Mouse (Mus musculus) limb, embryonic 10.5 days (tissue): ENCODE measurements around the gene Pitpna. TPM values are rescaled to one million over a fixed set of nuclear protein-coding genes. Genes with fewer than 3 reads are reported as not detected.
A peak's percentile ranks its signal among the peaks of the same experiment; 100 is the strongest.

ENCODE experiments used
- DNase-seq: peaks from one replicate; pipeline ENCODE4 v3.0.0-alpha.2; 2017; ENCODE audit warnings: low spot score
- H3K27ac ChIP-seq: fragments of 300-500 bp; sonication (generic); 2 replicates; pipeline ENCODE4 v1.5.1; 2016; ENCODE audit warnings: mild to moderate bottlenecking
- H3K27me3 ChIP-seq: fragments of 300-500 bp; sonication (generic); 2 replicates; pipeline ENCODE4 v1.6.1; 2016; ENCODE audit warnings: low read depth, mild to moderate bottlenecking; ENCODE audit not compliant: poor library complexity, severe bottlenecking
- H3K36me3 ChIP-seq: fragments of 300-500 bp; sonication (generic); 2 replicates; pipeline ENCODE4 v1.6.1; 2016; ENCODE audit warnings: mild to moderate bottlenecking, moderate library complexity
- H3K4me1 ChIP-seq: fragments of 300-500 bp; sonication (generic); 2 replicates; pipeline ENCODE4 v1.6.1; 2016
- H3K4me3 ChIP-seq: fragments of 300-500 bp; sonication (generic); 2 replicates; pipeline ENCODE4 v1.5.1; 2016; ENCODE audit warnings: mild to moderate bottlenecking, moderate library complexity
- H3K9me3 ChIP-seq: fragments of 300-500 bp; sonication (generic); replicated peaks from 2 replicates; pipeline ENCODE4 v1.6.1; 2016; ENCODE audit warnings: mild to moderate bottlenecking
- WGBS: fragments of 180-500 bp; shearing (Covaris S2); methylation state at CpG from one replicate; pipeline ENCODE4 v1.1.7; 2016; 5-methylcytosine and 5-hydroxymethylcytosine counted together
- polyA plus RNA-seq: library from polyadenylated mRNA; unstranded; fragments of >200 nt; fragmentation: Nextera tagmentation; extraction: Ambion mirVana; gene quantifications from 2 replicates; pipeline ENCODE4 v1.2.1, GENCODE M21; 2016

Gene Pitpna
- polyA plus RNA-seq, 1 experiment from 2014 or later: 68.8 TPM

GRCm38 (mm10) chr11:75652222-75652941, 64.5 kb downstream of the Pitpna start:
- no peak for DNase-seq
- H3K27ac ChIP-seq: no peak overlapping the region
- H3K4me1 ChIP-seq: peaks cover 72% of the 10 kb centered on the region
- H3K36me3 ChIP-seq: 0 out of 2 replicates have a peak, but pooled peaks cover 3% of the 10 kb centered on the region
- H3K4me3 ChIP-seq: peak overlapping the region; percentile 73
- no peaks in the 10 kb centered on the region for H3K9me3 ChIP-seq
- H3K27me3 ChIP-seq: peaks cover 49% of the 10 kb centered on the region
- 19% methylated on average over 20 of the region's 20 CpGs for WGBS

GRCm38 (mm10) chr11:75652942-75653684, 65.2 kb downstream of the Pitpna start:
- no peaks in the 10 kb centered on the region for H3K9me3 ChIP-seq
- H3K4me3 ChIP-seq: peak overlapping the region; percentile 69
- DNase-seq: peak; percentile 47
- 23% methylated on average over 14 of the region's 14 CpGs for WGBS
- H3K36me3 ChIP-seq: peaks cover 5% of the 10 kb centered on the region; the same call in 1 of the 2 replicates
- H3K27me3 ChIP-seq: peaks cover 52% of the 10 kb centered on the region
- H3K27ac ChIP-seq: peak overlapping the region; percentile 26; the same call in 1 of the 2 replicates
- H3K4me1 ChIP-seq: peaks cover 72% of the 10 kb centered on the region

- Histone ChIP-seq H3K27me3 (peaks cover 52% of the 10 kb centered on the region), H3K36me3 (peaks cover 7% of the 10 kb centered on the region), H3K4me1 (peaks cover 71% of the 10 kb centered on the region), H3K9me3 (no peaks in the 10 kb centered on the region), H3K27ac (peak overlapping the region; percentile 80), H3K4me3 (peak overlapping the region; percentile 69)
- WGBS: 1% methylated on average over 45 of the region's 45 CpGs
- peak; percentile 87 for DNase-seq
These were observed 66.0 kb downstream of the Pitpna start for GRCm38 (mm10) chr11:75653781-75654470.

- Histone ChIP-seq H3K27me3 (peaks cover 52% of the 10 kb centered on the region), H3K36me3 (peaks cover 11% of the 10 kb centered on the region), H3K4me1 (peaks cover 68% of the 10 kb centered on the region), H3K4me3 (peak overlapping the region; percentile 69), H3K9me3 (no peaks in the 10 kb centered on the region), H3K27ac (peak overlapping the region; percentile 80)
- DNase-seq: no peak
- WGBS: 36% methylated on average over 25 of the region's 25 CpGs
These were observed 66.8 kb downstream of the Pitpna start for GRCm38 (mm10) chr11:75654471-75655390.

DNA sequence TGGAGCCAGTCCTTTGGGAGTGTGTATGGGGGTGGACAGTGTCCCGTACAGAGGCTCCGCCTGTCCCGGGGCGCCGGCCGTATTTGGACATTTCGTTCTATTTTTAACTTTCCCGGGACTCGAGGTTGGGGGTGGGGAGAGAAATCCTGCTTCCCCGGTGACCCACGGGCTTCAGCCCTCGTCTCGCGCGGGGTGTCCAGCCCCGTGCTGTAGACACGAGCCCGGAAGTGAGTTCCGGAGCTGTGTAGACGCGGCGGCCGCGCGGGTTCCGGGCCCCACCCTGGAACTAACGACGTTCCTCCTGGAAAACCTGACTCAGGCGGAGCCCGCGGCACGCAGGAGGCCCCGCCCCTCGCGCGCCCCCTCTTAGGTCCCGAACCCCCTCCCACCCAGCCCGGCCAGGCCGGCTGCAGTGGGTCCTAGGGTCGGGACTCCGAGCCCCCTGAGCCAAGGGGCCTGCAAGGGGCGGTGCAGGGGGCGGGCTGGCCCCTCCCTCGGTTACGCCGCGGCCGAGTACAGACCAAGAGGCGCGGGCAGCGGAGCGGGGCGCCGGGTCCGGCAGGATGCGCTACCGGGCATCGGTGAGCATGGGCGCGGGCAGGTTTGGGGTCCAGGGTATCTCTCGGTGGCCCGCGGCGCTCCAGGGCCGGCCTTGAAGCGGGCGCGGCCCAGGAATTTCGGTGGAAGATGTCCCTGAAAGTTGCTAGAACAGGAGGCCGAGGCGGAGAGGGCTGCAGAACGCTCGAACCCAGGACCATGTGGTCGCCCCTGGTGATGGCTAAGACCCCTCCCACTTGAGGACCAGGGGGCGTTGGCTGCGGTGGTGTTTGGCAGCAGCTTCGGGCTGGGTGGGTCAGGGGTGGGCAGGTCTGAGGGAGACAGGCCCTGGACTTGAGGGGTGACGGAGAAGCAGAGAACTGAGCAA, 68.0 kb downstream of the Pitpna start:
- Histone ChIP-seq H3K4me3 (peak overlapping the region; percentile 67), H3K27me3 (peaks cover 52% of the 10 kb centered on the region), H3K27ac (peak overlapping the region; percentile 84), H3K36me3 (peaks cover 21% of the 10 kb centered on the region), H3K9me3 (no peaks in the 10 kb centered on the region), H3K4me1 (peaks cover 60% of the 10 kb centered on the region)
- 2% methylated on average over 78 of the region's 78 CpGs for WGBS
- DNase-seq: peak; percentile 78

DNA sequence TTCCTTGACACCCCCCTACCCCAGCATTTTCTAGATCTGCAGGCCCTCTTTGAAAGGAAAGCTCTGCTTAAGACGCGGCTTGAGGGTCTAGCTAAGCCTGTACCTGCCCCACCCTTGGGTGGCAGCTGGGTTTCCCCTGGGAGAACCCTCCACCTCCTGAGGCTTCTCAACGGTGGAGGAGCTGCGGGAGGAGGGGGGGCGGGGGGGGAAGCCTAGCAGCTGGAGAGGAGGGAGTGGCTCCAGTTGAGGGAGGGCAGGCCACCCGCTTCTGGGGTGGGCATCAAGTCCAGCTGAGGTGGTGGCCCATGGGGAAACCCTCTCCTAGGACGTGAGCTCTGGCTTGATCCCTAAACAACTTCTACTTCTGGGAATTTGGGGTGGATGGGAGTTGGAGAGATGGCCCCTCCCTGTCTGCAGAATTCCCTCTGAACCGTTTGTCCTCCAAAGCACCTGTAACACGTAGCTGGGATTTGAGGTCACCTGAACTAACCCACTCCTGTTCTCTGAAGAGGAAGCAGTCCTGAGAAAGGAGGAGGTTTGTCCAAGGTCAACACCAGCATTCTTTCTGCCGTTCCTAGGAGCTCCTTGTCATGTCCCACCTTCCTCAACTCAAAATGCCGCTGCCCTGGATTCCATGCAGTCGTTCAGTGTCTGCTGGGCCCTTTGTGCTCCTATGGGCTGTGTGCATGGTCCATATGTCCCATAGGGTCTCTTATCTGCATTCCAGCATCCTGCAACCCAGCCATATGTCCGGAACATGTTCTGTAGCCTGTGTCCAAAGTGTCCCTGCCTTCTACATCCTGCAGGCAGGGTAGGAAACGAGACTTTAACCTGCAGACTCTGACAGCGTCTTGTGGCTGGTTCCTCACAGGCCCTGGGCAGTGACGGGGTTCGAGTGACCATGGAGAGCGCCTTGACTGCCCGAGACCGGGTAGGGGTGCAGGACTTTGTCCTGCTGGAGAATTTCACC, 69.0 kb downstream of the Pitpna start:
- peaks cover 50% of the 10 kb centered on the region for H3K27me3 ChIP-seq
- peaks cover 49% of the 10 kb centered on the region for H3K4me1 ChIP-seq
- H3K27ac ChIP-seq: peak overlapping the region; percentile 84
- no peak for DNase-seq
- H3K4me3 ChIP-seq: peak overlapping the region; percentile 67
- 64% methylated on average over 19 of the region's 20 CpGs for WGBS
- peaks cover 32% of the 10 kb centered on the region for H3K36me3 ChIP-seq
- H3K9me3 ChIP-seq: no peaks in the 10 kb centered on the region

GRCm38 (mm10) chr11:75657841-75658240, 69.9 kb downstream of the Pitpna start:
- Histone ChIP-seq H3K4me3 (no peak overlapping the region), H3K4me1 (peaks cover 42% of the 10 kb centered on the region), H3K27me3 (peaks cover 40% of the 10 kb centered on the region), H3K27ac (no peak overlapping the region), H3K9me3 (no peaks in the 10 kb centered on the region), H3K36me3 (peaks cover 41% of the 10 kb centered on the region)
- no peak for DNase-seq

GRCm38 (mm10) chr11:75658311-75658710, 70.4 kb downstream of the Pitpna start:
- Histone ChIP-seq H3K4me1 (peaks cover 38% of the 10 kb centered on the region), H3K9me3 (no peaks in the 10 kb centered on the region), H3K4me3 (no peak overlapping the region), H3K27ac (no peak overlapping the region), H3K27me3 (peaks cover 36% of the 10 kb centered on the region), H3K36me3 (peaks cover 43% of the 10 kb centered on the region)
- 95% methylated on average over 13 of the region's 13 CpGs for WGBS
- DNase-seq: no peak

GRCm38 (mm10) chr11:75658996-75659750, 71.3 kb downstream of the Pitpna start:
- Histone ChIP-seq H3K27ac (no peak overlapping the region), H3K9me3 (no peaks in the 10 kb centered on the region), H3K4me1 (peaks cover 29% of the 10 kb centered on the region), H3K4me3 (no peak overlapping the region), H3K36me3 (peaks cover 43% of the 10 kb centered on the region), H3K27me3 (peaks cover 27% of the 10 kb centered on the region)
- 83% methylated on average over 14 of the region's 14 CpGs for WGBS
- no peak for DNase-seq

DNA sequence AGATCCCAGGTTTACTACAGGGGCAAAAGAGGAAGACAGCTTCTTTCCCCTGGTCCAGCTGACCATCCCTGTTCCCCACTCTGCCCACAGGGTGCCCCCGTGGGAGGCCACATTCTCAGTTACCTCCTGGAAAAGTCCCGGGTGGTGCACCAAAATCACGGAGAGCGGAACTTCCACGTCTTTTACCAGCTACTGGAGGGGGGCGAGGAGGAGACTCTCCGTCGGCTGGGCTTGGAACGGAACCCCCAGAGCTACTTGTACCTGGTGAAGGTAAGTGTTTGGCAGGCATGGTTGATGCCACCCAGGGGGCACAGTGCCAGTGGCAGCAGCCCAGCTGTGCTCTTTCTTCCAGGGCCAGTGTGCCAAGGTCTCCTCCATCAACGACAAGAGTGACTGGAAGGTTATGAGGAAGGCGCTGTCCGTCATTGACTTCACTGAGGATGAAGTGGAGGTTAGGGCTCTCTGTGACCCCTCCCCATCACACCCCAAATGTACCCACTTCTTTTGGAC, 72.2 kb downstream of the Pitpna start:
- Histone ChIP-seq H3K4me3 (no peak overlapping the region), H3K27ac (no peak overlapping the region), H3K27me3 (peaks cover 17% of the 10 kb centered on the region), H3K4me1 (peaks cover 20% of the 10 kb centered on the region), H3K36me3 (peaks cover 45% of the 10 kb centered on the region), H3K9me3 (no peaks in the 10 kb centered on the region)
- no peak for DNase-seq
- WGBS: 96% methylated on average over 12 of the region's 12 CpGs
